Mouse (Mus musculus): Measurements from ENCODE around the gene Stat3. TPM values are rescaled to one million over a fixed set of nuclear protein-coding genes. Genes with fewer than 3 reads are reported as not detected.
A peak's percentile ranks its signal among the peaks of the same experiment; 100 is the strongest.

Gene Stat3
- polyA plus RNA-seq, 1 experiment from 2014 or later = 55.1 TPM

GRCm38 (mm10) chr11:100971455-100971854, 32.1 kb upstream of the Stat3 start:
- Histone ChIP-seq H3K9me3 (ENCODE audit: control insufficient read depth, low read length) (no peaks in the 10 kb centered on the region), H3K4me3 (ENCODE audit: low read depth, low read length) (no peak overlapping the region), H3K4me2 (replicated peaks; ENCODE audit: low read depth) (peak overlapping the region; percentile 72), H3K9ac (ENCODE audit: low read length) (no peak overlapping the region), H3K4me1 (replicated peaks; ENCODE audit: control insufficient read depth, insufficient read depth) (peaks cover 2% of the 10 kb centered on the region), H3K36me3 (ENCODE audit: control insufficient read depth, insufficient read depth, low read length) (no peaks in the 10 kb centered on the region), H3K27me3 (ENCODE audit: control insufficient read depth, insufficient read depth, low read length) (no peaks in the 10 kb centered on the region), H3K27ac (replicated peaks) (peak overlapping the region; percentile 95)
- WGBS = 72% methylated on average over 10 of the region's 10 CpGs
- no peak for ATAC-seq (ENCODE audit: low FRiP score, low TSS enrichment)
- no peak for TF ChIP-seq EP300 (optimal IDR thresholded peaks at IDR 0.05)
- no peak for TF ChIP-seq CTCF (IDR thresholded peaks at IDR 0.05; ENCODE audit: low read depth)
- DNase-seq (ENCODE audit: low spot score) = no peak

- Histone ChIP-seq H3K4me3 (ENCODE audit: low read depth, low read length) (peak within 1 kb of the TSS; percentile 83), H3K36me3 (ENCODE audit: control insufficient read depth, insufficient read depth, low read length) (0 out of 2 replicates have a peak, but pooled peaks cover 3% of the 10 kb centered on the region), H3K9me3 (ENCODE audit: control insufficient read depth, low read length) (no peaks in the 10 kb centered on the region), H3K27me3 (ENCODE audit: control insufficient read depth, insufficient read depth, low read length) (no peaks in the 10 kb centered on the region), H3K4me1 (replicated peaks; ENCODE audit: control insufficient read depth, insufficient read depth) (peaks cover 2% of the 10 kb centered on the region), H3K27ac (replicated peaks) (peak within 1 kb of the TSS; percentile 95), H3K4me2 (replicated peaks; ENCODE audit: low read depth) (peak within 1 kb of the TSS; percentile 72), H3K9ac (ENCODE audit: low read length) (peak within 1 kb of the TSS; percentile 94)
- DNase-seq (ENCODE audit: low spot score) (peak; percentile 93), ATAC-seq (ENCODE audit: low FRiP score, low TSS enrichment) (peak; percentile 91)
- under 1% methylated on average over 20 of the region's 20 CpGs for WGBS
- TF ChIP-seq CTCF (IDR thresholded peaks at IDR 0.05; ENCODE audit: low read depth) (peak; percentile 26; the same call in 1 of the 2 replicates), EP300 (optimal IDR thresholded peaks at IDR 0.05) (peak; percentile 23)
These were observed 31.2 kb upstream of the Stat3 start, which contains the start of gene Cavin1 for GRCm38 (mm10) chr11:100970557-100970937. Gene Cavin1 (minus strand): TSS chr11:100970887.

- ATAC-seq (ENCODE audit: low FRiP score, low TSS enrichment) (peak; percentile 77), DNase-seq (ENCODE audit: low spot score) (peak; percentile 79)
- Histone ChIP-seq H3K4me1 (replicated peaks; ENCODE audit: control insufficient read depth, insufficient read depth) (peaks cover 5% of the 10 kb centered on the region), H3K4me2 (replicated peaks; ENCODE audit: low read depth) (peak overlapping the region; percentile 72), H3K9me3 (ENCODE audit: control insufficient read depth, low read length) (no peaks in the 10 kb centered on the region), H3K4me3 (ENCODE audit: low read depth, low read length) (peak overlapping the region; percentile 83), H3K36me3 (ENCODE audit: control insufficient read depth, insufficient read depth, low read length) (0 out of 2 replicates have a peak, but pooled peaks cover 3% of the 10 kb centered on the region), H3K9ac (ENCODE audit: low read length) (peak overlapping the region; percentile 94), H3K27me3 (ENCODE audit: control insufficient read depth, insufficient read depth, low read length) (no peaks in the 10 kb centered on the region), H3K27ac (replicated peaks) (peak overlapping the region; percentile 95)
- WGBS = under 1% methylated on average over 54 of the region's 65 CpGs
- TF ChIP-seq EP300 (optimal IDR thresholded peaks at IDR 0.05) (peak; percentile 17), CTCF (IDR thresholded peaks at IDR 0.05; ENCODE audit: low read depth) (peak; percentile 38; the same call in 1 of the 2 replicates)
These were observed 30.6 kb upstream of the Stat3 start for GRCm38 (mm10) chr11:100969744-100970556.

DNA sequence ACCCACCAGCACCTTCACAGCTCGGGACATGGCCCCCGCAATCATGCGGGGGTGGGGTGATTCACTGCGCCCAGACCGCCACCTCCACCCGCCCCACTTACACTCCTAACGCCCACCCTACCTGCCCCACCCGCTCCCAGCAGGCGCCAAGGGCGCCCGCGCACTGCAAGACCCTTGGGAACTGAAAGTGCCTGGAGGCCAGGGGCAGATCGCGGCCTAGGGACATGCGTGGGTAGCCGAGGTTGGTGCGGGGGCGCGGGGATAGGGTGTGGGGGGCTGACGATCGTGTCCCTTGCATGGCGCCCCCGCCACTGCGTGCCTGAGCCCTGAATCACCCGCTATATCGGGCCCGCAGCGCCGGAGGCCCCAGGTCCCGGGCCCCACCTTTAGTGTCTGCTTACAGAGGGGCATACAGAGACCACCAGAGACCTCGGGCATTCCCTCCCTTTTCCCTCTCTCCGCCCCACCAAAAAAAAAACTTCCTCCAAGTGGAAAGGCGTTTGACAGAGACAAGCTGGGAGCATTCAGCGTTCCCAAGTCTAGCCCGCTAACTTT, 29.9 kb upstream of the Stat3 start:
- peak overlapping the region; percentile 72 for H3K4me2 ChIP-seq (replicated peaks; ENCODE audit: low read depth)
- H3K9me3 ChIP-seq (ENCODE audit: control insufficient read depth, low read length) = no peaks in the 10 kb centered on the region
- peak; percentile 47 for DNase-seq (ENCODE audit: low spot score)
- peak overlapping the region; percentile 83 for H3K4me3 ChIP-seq (ENCODE audit: low read depth, low read length)
- H3K9ac ChIP-seq (ENCODE audit: low read length) = peak overlapping the region; percentile 94
- 3% methylated on average over 33 of the region's 35 CpGs for WGBS
- H3K36me3 ChIP-seq (ENCODE audit: control insufficient read depth, insufficient read depth, low read length) = 0 out of 2 replicates have a peak, but pooled peaks cover 3% of the 10 kb centered on the region
- H3K4me1 ChIP-seq (replicated peaks; ENCODE audit: control insufficient read depth, insufficient read depth) = peaks cover 7% of the 10 kb centered on the region
- no peaks in the 10 kb centered on the region for H3K27me3 ChIP-seq (ENCODE audit: control insufficient read depth, insufficient read depth, low read length)
- no peak for TF ChIP-seq CTCF (IDR thresholded peaks at IDR 0.05; ENCODE audit: low read depth)
- peak; percentile 67 for TF ChIP-seq EP300 (optimal IDR thresholded peaks at IDR 0.05)
- 0 out of 2 replicates have a peak, but pooled peaks have one; percentile 12 for ATAC-seq (ENCODE audit: low FRiP score, low TSS enrichment)
- H3K27ac ChIP-seq (replicated peaks) = peak overlapping the region; percentile 95

- TF ChIP-seq EP300 (optimal IDR thresholded peaks at IDR 0.05) = no peak
- TF ChIP-seq CTCF (IDR thresholded peaks at IDR 0.05; ENCODE audit: low read depth) = no peak
- Histone ChIP-seq H3K27me3 (ENCODE audit: control insufficient read depth, insufficient read depth, low read length) (no peaks in the 10 kb centered on the region), H3K27ac (replicated peaks) (peak overlapping the region; percentile 95), H3K4me3 (ENCODE audit: low read depth, low read length) (peak overlapping the region; percentile 83), H3K9ac (ENCODE audit: low read length) (peak overlapping the region; percentile 94), H3K4me2 (replicated peaks; ENCODE audit: low read depth) (peak overlapping the region; percentile 72), H3K4me1 (replicated peaks; ENCODE audit: control insufficient read depth, insufficient read depth) (peaks cover 14% of the 10 kb centered on the region), H3K36me3 (ENCODE audit: control insufficient read depth, insufficient read depth, low read length) (0 out of 2 replicates have a peak, but pooled peaks cover 3% of the 10 kb centered on the region), H3K9me3 (ENCODE audit: control insufficient read depth, low read length) (no peaks in the 10 kb centered on the region)
- DNase-seq (ENCODE audit: low spot score) (no peak), ATAC-seq (ENCODE audit: low FRiP score, low TSS enrichment) (no peak)
- 43% methylated on average over 5 of the region's 5 CpGs for WGBS
These were observed 29.2 kb upstream of the Stat3 start for GRCm38 (mm10) chr11:100968501-100968900.
